25 mouse cellular contexts compared by ENCODE assay signal in genomic region chr6:122714707-122715365, GRCm38 (mm10). TPM values are rescaled to one million over a fixed set of nuclear protein-coding genes. Genes with fewer than 3 reads are reported as not detected.
"Had no signal": no experiment of that assay in that cellular context is flagged by ENCODE, and none has a peak within 500 bp of the region (broad histone marks: within the 10 kb centered on the region; RNA-seq: fewer than 3 reads in every experiment).

No protein-coding gene starts in this region.

- H3K9ac ChIP-seq: kidney, embryonic 15.5 days; limb, embryonic 12.5 days; limb, embryonic 15.5 days; liver, embryonic 14.5 days; lung, embryonic 15.5 days; midbrain, embryonic 13.5 days had no signal

- H3K27ac ChIP-seq: kidney, embryonic 15.5 days; limb, embryonic 12.5 days; limb, embryonic 15.5 days; liver, embryonic 14.5 days; lung, embryonic 15.5 days; midbrain, embryonic 13.5 days; stomach, postnatal 0 days had no signal

- H3K4me1 ChIP-seq: kidney, embryonic 15.5 days; limb, embryonic 12.5 days; limb, embryonic 15.5 days; lung, embryonic 15.5 days had no signal

- H3K4me3 ChIP-seq: kidney, embryonic 15.5 days; limb, embryonic 12.5 days; limb, embryonic 15.5 days; lung, embryonic 15.5 days; midbrain, embryonic 13.5 days had no signal

- H3K4me2 ChIP-seq: kidney, embryonic 15.5 days; limb, embryonic 12.5 days; limb, embryonic 15.5 days; lung, embryonic 15.5 days; midbrain, embryonic 13.5 days had no signal

- H3K9me3 ChIP-seq: kidney, embryonic 15.5 days; limb, embryonic 12.5 days; limb, embryonic 15.5 days; lung, embryonic 15.5 days; midbrain, embryonic 13.5 days had no signal

- DNase-seq: kidney, adult 18-20 months; kidney, postnatal 10 days; kidney, postnatal 36 days; layer of hippocampus, postnatal 36 days; left cerebral cortex, postnatal 4 days; lung, adult 18-20 months; lung, postnatal 10 days; lung, postnatal 36 days; right cerebral cortex, postnatal 14 days; right cerebral cortex, postnatal 4 days; thymus, adult 2 months; thymus, postnatal 14 days; thymus, postnatal 4 days had no signal

- H3K27me3 ChIP-seq: kidney, embryonic 15.5 days; limb, embryonic 12.5 days; limb, embryonic 15.5 days; lung, embryonic 15.5 days; midbrain, embryonic 13.5 days had no signal

- ATAC-seq: intestine, embryonic 16.5 days had no signal

- H3K36me3 ChIP-seq: kidney, embryonic 15.5 days; limb, embryonic 12.5 days; limb, embryonic 15.5 days; lung, embryonic 15.5 days; midbrain, embryonic 13.5 days had no signal

RNA-seq across cellular contexts. Expression of gene Nanog, which starts 7.5 kb away (rescaled TPM):
- total RNA-seq: layer of hippocampus, postnatal 10 days; layer of hippocampus, postnatal 36 days; left cerebral cortex, adult 8-10 months; left cerebral cortex, postnatal 14 days; left cerebral cortex, postnatal 4 days had no signal
- polyA plus RNA-seq: neural tube, embryonic 11.5 days had no signal
